Mouse (Mus musculus) brown adipose tissue, adult 24 weeks (tissue): ENCODE measurements around the gene Hhat. TPM values are rescaled to one million over a fixed set of nuclear protein-coding genes. Genes with fewer than 3 reads are reported as not detected.

Experiments
- H3K27ac ChIP-seq: fragments of 200-500 bp; replicated peaks from 2 replicates; pipeline ENCODE4 v1.5.1; 2012; ENCODE audit warnings: low read depth, mild to moderate bottlenecking, low read length
- H3K4me1 ChIP-seq: fragments of 200-500 bp; 2 replicates; pipeline ENCODE4 v1.6.1; 2012; ENCODE audit warnings: low read length, mixed read lengths; ENCODE audit not compliant: control insufficient read depth, insufficient read depth, insufficient read length
- H3K4me3 ChIP-seq: fragments of 200-500 bp; 2 replicates; pipeline ENCODE4 v1.5.1; 2012; ENCODE audit warnings: low read depth, mild to moderate bottlenecking, low read length, moderate library complexity; ENCODE audit not compliant: insufficient read depth
- polyA plus RNA-seq: library from polyadenylated mRNA; stranded (reverse); fragments of >200 nt; gene quantifications from 2 replicates; pipeline ENCODE4 v1.2.4, GENCODE M21; 2012; ENCODE audit not compliant: missing spikeins, insufficient read depth, insufficient read length

Hhat gene
- polyA plus RNA-seq, result 0.46 and 0.59 TPM in 2 replicates

DNA sequence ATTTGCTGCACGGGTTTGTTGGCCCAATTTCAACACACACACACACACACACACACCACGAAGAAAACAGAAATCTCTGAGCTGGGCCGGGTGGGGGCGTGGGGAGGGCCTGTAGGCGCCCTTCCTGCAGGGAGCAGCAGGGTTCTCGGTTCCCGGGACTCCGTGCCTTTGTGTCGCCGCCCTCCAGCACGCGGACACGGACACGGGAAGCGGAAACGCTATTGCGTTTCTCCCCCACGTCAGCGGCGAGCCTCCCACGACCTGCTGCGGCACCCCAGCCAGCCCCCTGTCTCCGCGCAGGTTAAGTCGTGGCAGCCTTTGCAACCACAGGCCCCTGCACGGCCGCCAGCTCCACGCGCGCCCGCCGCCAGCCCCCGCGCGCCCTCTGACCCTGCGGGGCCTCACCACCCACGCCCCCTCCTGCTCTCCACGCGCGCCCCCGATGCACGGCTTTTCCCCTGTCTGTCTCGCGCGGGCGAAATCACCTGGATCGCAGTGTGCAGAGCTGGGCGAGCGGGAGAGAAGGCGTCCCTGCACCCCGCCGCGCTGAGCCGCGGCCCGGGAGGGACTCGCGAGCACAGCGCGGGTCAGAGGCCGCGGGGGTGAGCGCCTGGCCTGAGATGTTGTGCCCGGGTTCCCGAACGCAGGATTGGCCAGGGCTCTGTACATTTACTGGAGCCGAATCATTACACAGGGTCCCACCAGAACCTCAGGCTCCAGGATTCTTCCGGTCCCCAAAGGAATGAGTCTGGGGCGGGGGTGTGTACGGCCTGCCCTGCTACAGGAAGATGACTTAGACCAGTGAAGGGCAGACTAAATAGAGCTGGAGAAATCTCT lies at the start of gene Hhat:
TSS of gene Hhat (minus strand) at position 729 of the 837 bp plus-strand sequence.
- Histone ChIP-seq H3K4me3 (peak within 1 kb of the TSS; percentile 89), H3K4me1 (peaks cover 4% of the 10 kb centered on the region; the same call in 1 of the 2 replicates), H3K27ac (peak within 1 kb of the TSS; percentile 56)

DNA sequence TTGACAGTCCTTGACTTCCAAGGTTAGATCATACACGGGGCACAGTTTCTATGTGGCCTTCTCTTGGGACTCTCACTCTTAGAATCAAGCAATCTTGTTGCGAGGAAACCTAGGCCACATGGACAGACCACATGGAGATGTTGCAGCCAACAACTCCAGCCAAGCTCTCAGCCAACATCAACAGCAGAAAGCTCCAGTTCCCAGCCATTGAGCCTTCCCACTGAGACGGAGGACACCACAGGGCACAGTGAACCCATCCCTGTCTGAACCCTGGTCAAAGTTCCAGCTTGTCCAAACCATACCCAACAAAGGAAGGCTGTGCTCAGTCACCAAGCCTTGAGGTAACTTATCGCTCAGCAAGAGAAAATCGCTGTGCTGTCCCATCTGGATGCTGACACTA lies 47.3 kb upstream of the Hhat start:
- Histone ChIP-seq H3K4me1 (no peaks in the 10 kb centered on the region), H3K4me3 (no peak overlapping the region), H3K27ac (no peak overlapping the region)

DNA sequence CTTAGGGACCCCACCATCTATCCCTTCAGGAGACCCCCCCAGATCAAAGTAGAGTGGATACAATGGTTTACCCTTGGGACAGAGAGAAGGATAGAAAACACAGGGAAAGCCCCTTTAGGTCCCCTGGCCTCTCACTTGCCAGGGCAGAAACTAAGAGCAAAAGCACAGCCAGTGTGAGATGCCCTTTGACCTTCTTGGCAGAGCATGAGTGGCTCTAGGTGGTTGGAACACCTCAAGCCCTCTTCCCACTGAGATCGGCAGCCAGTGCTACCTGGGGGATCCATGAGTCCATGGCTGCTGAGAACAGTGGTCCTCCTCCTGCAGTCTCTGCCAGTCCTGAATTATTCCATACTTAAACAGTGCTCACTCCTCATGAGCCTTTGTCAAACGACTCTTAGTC lies 44.8 kb upstream of the Hhat start:
- H3K4me3 ChIP-seq, result no peak overlapping the region
- H3K27ac ChIP-seq, result no peak overlapping the region
- no peaks in the 10 kb centered on the region for H3K4me1 ChIP-seq

DNA sequence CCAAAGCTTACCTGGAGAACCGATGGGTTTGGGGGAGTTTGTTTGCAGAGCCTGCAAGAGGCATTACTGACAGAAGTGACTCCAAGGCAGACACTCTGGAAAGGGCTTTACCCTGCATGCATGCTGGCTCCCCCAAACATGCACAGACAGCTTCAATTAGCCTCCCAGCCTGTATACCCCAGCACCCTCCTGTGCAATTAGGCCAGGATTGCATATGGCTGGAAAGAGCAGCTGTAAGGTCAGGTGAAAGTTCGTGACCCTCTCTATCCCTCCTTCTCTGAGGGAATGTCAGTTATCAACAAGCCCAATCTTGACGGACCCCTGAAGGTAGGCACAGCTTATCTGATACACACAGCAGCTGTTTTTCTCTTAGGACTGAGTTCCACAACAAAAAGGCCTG lies 43.7 kb upstream of the Hhat start:
- H3K27ac ChIP-seq, result no peak overlapping the region

DNA sequence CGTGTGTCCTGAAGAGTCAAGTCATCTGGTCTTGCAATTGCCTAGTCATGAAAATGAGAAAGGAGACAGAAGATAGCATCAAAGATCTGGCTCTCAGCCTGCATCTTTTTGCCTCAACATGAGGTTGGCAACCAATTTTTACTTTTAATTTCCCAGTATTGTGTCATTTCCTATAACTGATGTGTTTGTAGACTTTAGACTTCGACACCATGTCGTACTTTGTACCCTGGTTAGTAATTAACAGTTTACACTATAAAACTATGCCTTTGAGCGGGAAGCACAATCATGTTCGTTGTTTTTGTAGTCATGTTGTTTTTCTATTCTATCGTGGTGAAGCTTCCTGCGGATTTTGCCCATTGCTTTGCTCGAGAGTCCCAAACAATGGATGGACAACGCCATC lies 41.7 kb upstream of the Hhat start:
- H3K27ac ChIP-seq, result no peak overlapping the region
- H3K4me1 ChIP-seq, result no peaks in the 10 kb centered on the region

More for the DNA sequence above, 43.7 kb upstream of the Hhat start:
- H3K4me3 ChIP-seq, result no peak overlapping the region
- no peaks in the 10 kb centered on the region for H3K4me1 ChIP-seq

DNA sequence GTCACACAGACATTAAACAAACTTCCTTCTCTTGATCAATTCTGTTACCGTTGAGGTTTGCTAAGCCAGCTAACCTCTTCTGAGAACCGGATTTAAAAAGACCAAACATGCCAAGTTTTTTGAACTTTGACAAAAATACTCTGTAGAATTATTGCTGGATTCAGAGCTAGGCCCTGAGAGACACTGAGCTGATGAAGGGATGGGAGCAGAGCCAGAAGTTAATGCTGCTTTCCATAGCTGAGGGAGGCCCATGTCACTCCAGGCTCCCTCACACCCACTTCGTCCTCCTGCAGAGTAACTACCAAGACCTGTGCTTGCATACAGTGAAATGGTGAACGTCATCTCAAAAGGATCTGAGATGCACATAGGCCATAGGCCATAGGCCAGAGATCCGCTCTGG lies 41.3 kb upstream of the Hhat start:
- no peaks in the 10 kb centered on the region for H3K4me1 ChIP-seq
- no peak overlapping the region for H3K4me3 ChIP-seq
- no peak overlapping the region for H3K27ac ChIP-seq

More for the DNA sequence above, 41.7 kb upstream of the Hhat start:
- H3K4me3 ChIP-seq, result no peak overlapping the region

DNA sequence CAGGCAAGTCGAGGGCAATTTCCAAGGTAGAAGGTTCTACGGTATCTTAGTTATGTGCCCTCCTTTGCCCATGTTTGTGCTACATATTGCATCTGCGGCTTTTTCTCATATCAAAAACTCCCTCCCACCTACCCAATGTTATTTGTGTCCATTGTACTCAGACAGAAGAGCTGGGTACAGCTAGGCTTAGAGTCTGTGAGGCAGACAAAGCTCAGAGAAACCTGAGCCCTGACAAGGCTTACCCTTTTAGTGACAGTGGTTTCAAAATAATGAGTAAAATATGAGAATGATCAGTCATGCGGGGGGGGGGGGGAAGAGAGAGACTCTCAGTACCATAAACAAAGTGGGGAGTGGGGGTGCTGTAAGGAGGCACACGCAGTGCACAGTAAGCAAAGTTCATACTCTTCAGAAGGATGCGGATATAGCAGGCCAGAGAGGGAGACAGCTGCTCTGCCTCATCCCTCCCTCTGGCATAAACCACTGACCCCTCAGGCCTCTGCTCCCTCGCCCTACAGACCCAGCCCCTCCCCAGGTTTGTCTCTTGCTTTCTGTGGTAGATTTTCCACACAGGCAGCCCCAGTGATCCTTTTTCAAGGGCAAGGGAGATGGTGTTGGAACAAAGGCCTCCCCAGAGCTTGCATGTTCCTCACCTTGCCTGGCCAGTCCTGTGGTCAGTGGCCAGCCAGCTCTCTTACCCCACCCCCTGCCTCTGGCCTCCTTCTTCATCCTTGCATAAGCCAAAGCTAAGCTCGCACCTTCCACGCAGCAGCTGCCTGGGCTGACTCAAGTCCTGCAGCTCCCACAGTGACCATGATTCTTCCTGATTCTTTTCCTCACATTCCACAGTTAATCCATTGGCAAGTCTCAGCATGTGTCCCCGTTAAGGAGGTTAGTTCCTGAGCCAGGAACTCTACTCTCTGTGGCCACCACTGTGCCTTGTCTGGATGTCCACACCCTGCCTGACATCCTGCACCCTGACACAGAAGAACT lies 35.4 kb upstream of the Hhat start:
- Histone ChIP-seq H3K27ac (no peak overlapping the region), H3K4me1 (0 out of 2 replicates have a peak, but pooled peaks cover 3% of the 10 kb centered on the region), H3K4me3 (no peak overlapping the region)

DNA sequence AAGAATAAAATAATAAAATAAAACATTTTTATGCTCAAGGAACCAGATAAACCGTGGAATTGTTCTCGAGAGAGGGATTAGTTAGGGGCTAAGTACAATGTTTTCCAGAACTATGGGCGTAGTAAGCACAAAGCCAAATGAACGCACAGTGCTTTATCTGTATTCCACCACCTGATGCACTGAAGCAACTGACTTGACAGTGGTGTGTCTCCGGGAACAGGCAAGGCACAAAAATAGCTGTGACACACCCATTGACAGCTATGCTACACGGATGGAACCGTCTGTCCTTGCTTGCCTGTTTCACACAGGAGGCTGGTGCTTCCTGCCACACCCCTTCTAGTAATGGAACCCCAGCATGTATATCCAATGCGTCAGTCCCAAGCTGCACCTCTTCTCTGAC lies 29.3 kb upstream of the Hhat start:
- Histone ChIP-seq H3K27ac (no peak overlapping the region), H3K4me1 (no peaks in the 10 kb centered on the region), H3K4me3 (no peak overlapping the region)

DNA sequence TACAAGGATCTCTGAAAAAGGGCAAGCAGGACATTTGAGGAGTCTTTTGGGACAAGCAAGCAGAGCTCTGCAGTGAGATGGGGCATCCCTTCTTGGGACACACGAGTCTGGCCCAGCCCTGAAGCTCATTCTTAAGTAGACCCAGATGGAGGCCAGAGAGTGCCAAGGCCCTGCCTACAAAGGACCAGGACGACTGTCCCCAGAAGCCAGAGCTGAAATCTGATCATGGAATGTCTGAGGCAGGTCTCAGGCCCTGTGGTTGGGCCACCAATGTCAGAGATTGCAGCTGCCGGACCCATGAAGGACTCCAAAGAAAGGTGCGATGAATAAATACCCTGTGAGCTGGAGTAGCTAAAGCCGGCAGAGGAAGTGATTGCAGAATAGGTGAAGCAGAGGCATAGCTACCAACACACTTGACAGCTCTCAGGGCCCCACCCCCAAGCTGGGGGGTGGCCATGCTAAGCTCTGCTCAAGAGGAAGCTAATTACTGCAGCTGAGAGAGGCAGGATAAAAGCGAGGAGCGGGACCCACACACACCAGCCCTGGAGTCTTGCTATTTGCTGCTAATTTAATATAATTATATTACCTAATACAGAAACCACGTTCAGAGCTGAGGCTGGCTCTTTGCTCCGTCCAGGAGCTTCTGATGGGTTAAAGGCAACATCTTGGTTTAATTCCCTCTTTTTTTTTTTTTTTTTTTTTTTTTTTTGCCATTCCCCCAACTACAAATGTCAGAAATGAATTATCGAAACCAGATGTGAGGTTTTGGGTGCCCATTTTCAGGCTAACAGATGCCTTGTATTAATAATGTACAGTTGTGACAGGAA lies 28.4 kb upstream of the Hhat start:
- no peak overlapping the region for H3K27ac ChIP-seq
- no peaks in the 10 kb centered on the region for H3K4me1 ChIP-seq

DNA sequence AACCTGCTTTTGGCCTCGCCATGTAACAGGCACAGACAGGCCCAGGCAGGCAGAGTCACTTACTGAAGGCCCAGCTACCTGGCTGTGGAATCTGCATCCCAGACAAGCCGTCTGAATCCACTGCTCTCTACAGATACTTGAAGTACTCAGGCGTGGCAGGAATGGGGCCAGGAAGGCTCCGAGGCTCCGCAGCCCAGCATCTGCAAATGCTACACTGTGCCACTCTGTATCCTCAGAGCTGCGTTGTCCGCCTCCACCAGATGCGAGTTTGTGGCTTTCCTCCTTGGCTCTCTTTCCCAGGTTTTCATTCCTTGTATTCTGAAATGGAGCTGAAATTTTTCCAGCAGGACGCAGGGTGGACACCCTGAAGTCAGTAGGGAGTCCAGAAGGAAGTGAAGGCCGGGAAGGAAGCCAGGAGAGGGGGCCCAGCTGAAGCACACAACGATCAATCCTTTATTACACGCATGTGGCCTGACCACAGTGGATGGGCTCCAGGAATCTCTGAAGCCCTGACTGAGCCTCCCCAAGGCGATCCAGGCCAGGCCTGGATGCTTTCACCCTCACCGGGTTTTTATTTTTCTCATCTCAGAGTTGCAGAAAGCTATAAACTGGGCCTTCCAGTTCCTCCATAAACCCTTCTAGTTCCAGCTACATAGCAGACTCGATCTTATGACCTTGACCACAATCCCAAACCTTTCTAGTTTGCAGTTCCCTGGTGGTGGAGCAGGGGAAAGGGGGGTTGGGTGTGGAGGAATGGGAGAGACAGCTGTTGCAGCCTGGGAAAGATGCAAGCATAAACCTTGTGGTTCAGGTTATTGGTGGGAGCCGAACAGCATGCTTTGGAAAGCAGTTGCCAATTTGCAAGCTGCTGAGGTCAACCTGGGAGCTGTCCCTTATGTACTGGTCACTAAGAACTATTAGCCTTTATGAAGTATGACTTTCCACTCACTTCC lies 27.5 kb upstream of the Hhat start:
- Histone ChIP-seq H3K4me1 (no peaks in the 10 kb centered on the region), H3K27ac (no peak overlapping the region), H3K4me3 (no peak overlapping the region)

More for the DNA sequence above, 28.4 kb upstream of the Hhat start:
- no peak overlapping the region for H3K4me3 ChIP-seq

DNA sequence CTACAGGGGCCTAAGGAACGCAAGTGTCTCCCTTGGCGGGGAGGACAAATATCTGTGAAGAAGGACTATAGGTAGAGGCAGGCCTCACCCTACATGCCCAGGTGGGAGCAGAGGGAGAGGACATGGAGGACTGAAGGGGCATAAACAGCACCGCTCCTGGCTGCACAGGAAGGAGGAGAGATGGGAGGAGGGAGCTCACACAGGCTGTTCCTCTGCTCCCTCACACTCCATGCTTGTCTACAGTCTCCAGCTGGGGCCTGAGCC lies 25.9 kb upstream of the Hhat start:
- Histone ChIP-seq H3K27ac (no peak overlapping the region), H3K4me1 (no peaks in the 10 kb centered on the region), H3K4me3 (no peak overlapping the region)

DNA sequence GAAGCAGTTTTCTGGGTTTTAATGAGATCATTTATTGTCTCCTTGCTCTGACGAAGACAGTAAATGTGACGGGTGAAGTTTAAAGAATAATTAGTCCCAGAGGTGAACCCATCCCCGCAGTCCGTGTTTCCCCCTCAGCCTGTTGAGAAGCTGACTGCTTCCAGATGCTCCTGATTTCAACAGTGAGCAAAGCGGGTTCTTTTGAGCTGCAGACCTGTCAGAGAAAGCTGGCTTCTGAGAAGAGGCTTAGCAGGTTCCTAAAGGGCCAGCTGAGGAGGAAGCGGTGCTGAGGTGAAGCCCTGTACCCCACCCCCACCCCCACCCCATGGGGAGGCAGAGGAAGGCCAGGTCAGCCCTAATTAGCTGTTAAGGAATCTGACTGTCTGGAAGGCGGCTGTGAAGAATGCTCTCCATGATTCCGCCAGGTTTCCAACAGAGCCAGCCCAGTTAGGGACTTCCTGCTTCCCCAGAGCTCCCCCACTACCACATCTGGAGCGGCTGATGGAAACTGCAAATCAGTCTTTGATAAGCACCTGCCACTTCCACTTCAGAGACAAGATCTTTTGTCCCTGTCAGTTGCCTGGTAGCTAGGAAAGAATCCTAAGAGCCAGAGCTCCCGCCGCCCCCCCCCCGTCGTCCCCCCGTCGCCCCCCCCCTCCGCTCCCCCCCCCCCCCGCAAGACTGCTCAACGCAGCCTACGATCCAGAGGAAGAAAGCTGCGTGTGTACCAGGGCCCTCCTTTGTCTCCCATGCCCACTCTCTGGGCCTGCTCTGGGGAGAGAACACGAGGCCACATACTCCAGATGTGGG lies 25.4 kb upstream of the Hhat start:
- H3K27ac ChIP-seq, result no peak overlapping the region
- H3K4me3 ChIP-seq, result no peak overlapping the region
- H3K4me1 ChIP-seq, result no peaks in the 10 kb centered on the region

DNA sequence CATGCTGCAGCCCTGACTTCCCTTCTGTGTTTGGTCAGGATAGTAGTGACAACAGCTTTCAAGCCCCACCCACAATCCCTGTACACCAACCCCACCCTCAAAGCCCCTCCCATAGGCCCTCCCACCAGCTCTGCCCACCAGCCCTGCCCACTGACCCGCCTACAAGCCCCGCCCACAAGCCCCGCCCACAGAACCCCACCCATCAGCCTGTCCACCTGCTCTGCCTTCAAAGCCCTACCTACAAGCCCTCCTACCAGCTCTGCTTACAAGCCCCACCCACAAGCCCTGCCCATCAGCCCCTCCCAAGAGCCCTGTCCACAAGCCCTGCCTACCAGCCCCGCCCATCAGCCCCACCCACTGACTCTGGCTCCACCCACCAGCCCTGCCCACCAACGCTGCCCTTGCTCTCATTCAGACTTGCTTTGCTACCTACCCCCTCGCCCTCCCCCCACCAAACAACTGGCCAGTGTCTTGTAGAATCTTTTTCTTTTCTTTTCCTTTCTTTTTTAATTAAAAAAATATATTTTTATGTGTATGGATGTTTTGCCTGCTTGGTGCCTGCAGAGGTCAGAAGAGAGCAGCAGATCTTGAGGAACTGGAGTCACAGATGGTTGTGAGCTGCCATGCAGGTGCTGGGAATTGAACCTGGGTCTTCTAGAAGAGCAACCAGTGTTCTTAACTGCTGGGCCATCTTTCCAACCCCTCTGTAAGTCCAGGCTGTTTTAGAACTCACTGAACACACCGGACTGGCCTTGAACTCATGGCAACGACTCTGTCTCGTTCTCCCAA lies 24.1 kb upstream of the Hhat start:
- Histone ChIP-seq H3K27ac (no peak overlapping the region), H3K4me3 (no peak overlapping the region), H3K4me1 (no peaks in the 10 kb centered on the region)
